Mouse (Mus musculus) yolk sac, embryonic 10.5 days (tissue): ENCODE measurements around the gene Gm12886.

ENCODE experiments used
- DNase-seq: peaks from one replicate; pipeline ENCODE4 v3.0.0-alpha.2; 2017; ENCODE audit warnings: low spot score

The Gm12886 gene

DNA sequence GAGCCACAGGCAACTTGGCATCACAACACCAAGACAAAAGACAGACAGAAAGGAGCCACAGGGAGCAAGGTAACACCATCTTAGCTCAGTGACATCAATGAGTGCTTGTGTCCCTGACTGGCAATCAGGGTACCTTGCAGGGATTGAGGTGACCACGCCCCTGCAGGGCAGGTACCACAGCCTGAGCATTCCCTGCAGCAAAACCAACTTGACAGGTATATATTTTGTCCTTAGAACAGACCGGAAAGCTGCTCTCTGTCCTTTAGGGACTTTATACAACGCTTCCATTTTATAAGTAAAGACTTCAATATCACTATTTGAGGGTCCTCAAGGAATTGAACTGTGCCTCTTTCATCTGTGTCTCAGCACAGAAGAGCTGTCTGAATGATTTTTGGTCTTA is at the start of gene Gm12886:
TSS of gene Gm12886 (minus strand) at position 101 of the 400 bp plus-strand sequence.
- no peak for DNase-seq
